15 mouse cellular contexts compared by ENCODE assay signal in the genomic region with DNA sequence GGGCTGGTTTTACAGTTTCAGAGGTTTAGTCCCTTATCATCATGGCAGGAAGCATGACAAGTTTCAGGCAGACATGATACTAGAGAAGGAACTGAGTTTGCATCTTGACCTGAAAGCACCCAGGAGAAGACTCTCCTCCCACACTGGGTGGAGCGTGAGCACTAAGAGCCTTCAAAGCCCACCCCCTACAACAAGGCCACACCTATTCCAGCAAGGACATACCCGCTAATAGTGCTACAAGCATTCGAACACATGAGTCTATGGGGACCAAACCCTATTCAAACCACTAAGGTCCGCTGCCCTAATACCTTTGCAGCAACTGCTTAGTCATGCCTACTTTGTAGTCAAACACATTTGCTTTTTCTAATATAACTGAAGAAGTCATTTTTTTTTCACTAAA.
DNase-seq lines count a peak whose midpoint lies in the region; ATAC-seq and TF ChIP-seq lines count a peak whose summit lies in the region.
"Had no signal": no experiment of that assay in that cellular context is flagged by ENCODE, and none has a peak within 500 bp of the region (broad histone marks: within the 10 kb centered on the region; RNA-seq: fewer than 3 reads in every experiment).

No protein-coding gene starts in this region.

- H3K9ac ChIP-seq in hindbrain, embryonic 11.5 days (ENCODE audit: low read depth, low read length), result no peak overlapping the region
- H3K9ac ChIP-seq in hindbrain, embryonic 15.5 days, result no peak overlapping the region
- H3K9ac ChIP-seq in midbrain, embryonic 13.5 days (replicated peaks), result no peak overlapping the region
- no peak overlapping the region for H3K9ac ChIP-seq in stomach, postnatal 0 days (ENCODE audit: low read length)
- H3K9ac ChIP-seq: limb, embryonic 15.5 days had no signal

- no peaks in the 10 kb centered on the region for H3K27me3 ChIP-seq in hindbrain, embryonic 10.5 days (ENCODE audit: insufficient read depth, poor library complexity, severe bottlenecking)
- no peaks in the 10 kb centered on the region for H3K27me3 ChIP-seq in hindbrain, embryonic 11.5 days (ENCODE audit: control insufficient read depth, insufficient read depth, low read length)
- H3K27me3 ChIP-seq in hindbrain, embryonic 15.5 days, result no peaks in the 10 kb centered on the region
- H3K27me3 ChIP-seq in midbrain, embryonic 13.5 days, result no peaks in the 10 kb centered on the region
- H3K27me3 ChIP-seq in stomach, postnatal 0 days (ENCODE audit: control insufficient read depth, insufficient read depth, low read length), result no peaks in the 10 kb centered on the region
- H3K27me3 ChIP-seq: CH12.LX; limb, embryonic 15.5 days had no signal

- no peak for TF ChIP-seq EP300 in stomach, postnatal 0 days (optimal IDR thresholded peaks at IDR 0.05)

- WGBS in hindbrain, embryonic 10.5 days, result 41% methylated on average over 4 of the region's 4 CpGs
- 45% methylated on average over 4 of the region's 4 CpGs for WGBS in hindbrain, embryonic 11.5 days
- 43% methylated on average over 4 of the region's 4 CpGs for WGBS in hindbrain, embryonic 15.5 days
- 44% methylated on average over 4 of the region's 4 CpGs for WGBS in midbrain, embryonic 13.5 days
- 62% methylated on average over 4 of the region's 4 CpGs for WGBS in stomach, postnatal 0 days

- no peak overlapping the region for H3K27ac ChIP-seq in hindbrain, embryonic 10.5 days
- H3K27ac ChIP-seq in hindbrain, embryonic 11.5 days (ENCODE audit: low read depth, low read length), result no peak overlapping the region
- no peak overlapping the region for H3K27ac ChIP-seq in hindbrain, embryonic 15.5 days (replicated peaks)
- no peak overlapping the region for H3K27ac ChIP-seq in midbrain, embryonic 13.5 days
- H3K27ac ChIP-seq in stomach, postnatal 0 days (replicated peaks), result no peak overlapping the region
- H3K27ac ChIP-seq: left cerebral cortex, adult 2 months; limb, embryonic 15.5 days; macrophage had no signal

- H3K4me3 ChIP-seq in hindbrain, embryonic 10.5 days, result peak overlapping the region; percentile 13; the same call in 1 of the 2 replicates
- H3K4me3 ChIP-seq in hindbrain, embryonic 11.5 days (ENCODE audit: low read depth, low read length), result no peak overlapping the region
- H3K4me3 ChIP-seq in hindbrain, embryonic 15.5 days, result no peak overlapping the region
- H3K4me3 ChIP-seq in midbrain, embryonic 13.5 days (replicated peaks), result no peak overlapping the region
- no peak overlapping the region for H3K4me3 ChIP-seq in stomach, postnatal 0 days (ENCODE audit: low read depth, low read length)
- H3K4me3 ChIP-seq: left cerebral cortex, adult 2 months; limb, embryonic 15.5 days had no signal

- no peak overlapping the region for H3K4me2 ChIP-seq in hindbrain, embryonic 11.5 days (replicated peaks; ENCODE audit: low read depth, low read length)
- peak overlapping the region; percentile 17; the same call in 1 of the 2 replicates for H3K4me2 ChIP-seq in hindbrain, embryonic 15.5 days
- peak overlapping the region; percentile 30 for H3K4me2 ChIP-seq in midbrain, embryonic 13.5 days (replicated peaks)
- no peak overlapping the region for H3K4me2 ChIP-seq in stomach, postnatal 0 days (replicated peaks; ENCODE audit: low read depth)
- H3K4me2 ChIP-seq: limb, embryonic 15.5 days had no signal

- H3K9me3 ChIP-seq in hindbrain, embryonic 10.5 days, result no peaks in the 10 kb centered on the region
- H3K9me3 ChIP-seq in hindbrain, embryonic 11.5 days (ENCODE audit: control insufficient read depth, low read length), result no peaks in the 10 kb centered on the region
- no peaks in the 10 kb centered on the region for H3K9me3 ChIP-seq in hindbrain, embryonic 15.5 days
- no peaks in the 10 kb centered on the region for H3K9me3 ChIP-seq in midbrain, embryonic 13.5 days
- no peaks in the 10 kb centered on the region for H3K9me3 ChIP-seq in stomach, postnatal 0 days (ENCODE audit: control insufficient read depth, low read length)
- H3K9me3 ChIP-seq: limb, embryonic 15.5 days had no signal

- H3K36me3 ChIP-seq in hindbrain, embryonic 10.5 days, result no peaks in the 10 kb centered on the region
- no peaks in the 10 kb centered on the region for H3K36me3 ChIP-seq in hindbrain, embryonic 11.5 days (ENCODE audit: control insufficient read depth, insufficient read depth, low read length)
- no peaks in the 10 kb centered on the region for H3K36me3 ChIP-seq in hindbrain, embryonic 15.5 days
- H3K36me3 ChIP-seq in midbrain, embryonic 13.5 days, result no peaks in the 10 kb centered on the region
- no peaks in the 10 kb centered on the region for H3K36me3 ChIP-seq in stomach, postnatal 0 days (ENCODE audit: control insufficient read depth, insufficient read depth, low read length)
- H3K36me3 ChIP-seq: limb, embryonic 15.5 days had no signal

- TF ChIP-seq CTCF in stomach, postnatal 0 days (IDR thresholded peaks at IDR 0.05; ENCODE audit: low read depth), result no peak

- no peak for DNase-seq in hindbrain, embryonic 10.5 days (ENCODE audit: low spot score)
- DNase-seq in hindbrain, embryonic 11.5 days (ENCODE audit: low spot score), result no peak
- DNase-seq in ZHBTc4 (ENCODE audit: low read depth, low spot score), result peak; percentile 75
- DNase-seq in cerebellum, postnatal 36 days, result no peak
- no peak for DNase-seq in stomach, postnatal 0 days (ENCODE audit: low spot score)
- no peak for DNase-seq in left cerebral cortex, adult 18-20 months (ENCODE audit: low spot score in 2 of 2)
- DNase-seq: adrenal gland, postnatal 14 days; kidney, adult 11 months; thymus, adult 2 months had no signal

- H3K4me1 ChIP-seq in hindbrain, embryonic 10.5 days (replicated peaks), result no peaks in the 10 kb centered on the region
- H3K4me1 ChIP-seq in hindbrain, embryonic 11.5 days (replicated peaks; ENCODE audit: control insufficient read depth, insufficient read depth, low read length), result no peaks in the 10 kb centered on the region
- H3K4me1 ChIP-seq in hindbrain, embryonic 15.5 days (replicated peaks), result no peaks in the 10 kb centered on the region
- no peaks in the 10 kb centered on the region for H3K4me1 ChIP-seq in midbrain, embryonic 13.5 days (replicated peaks)
- no peaks in the 10 kb centered on the region for H3K4me1 ChIP-seq in stomach, postnatal 0 days (replicated peaks; ENCODE audit: control insufficient read depth, insufficient read depth)
- H3K4me1 ChIP-seq: limb, embryonic 15.5 days had no signal

- ATAC-seq in hindbrain, embryonic 11.5 days (ENCODE audit: low FRiP score), result no peak
- ATAC-seq in hindbrain, embryonic 15.5 days (ENCODE audit: low FRiP score, low read depth), result no peak
- ATAC-seq in midbrain, embryonic 13.5 days, result peak; percentile 60; the same call in 1 of the 2 replicates
- ATAC-seq in stomach, postnatal 0 days (ENCODE audit: low FRiP score, low TSS enrichment), result no peak

Comparison
In these comparisons a context has a peak if more than half of its experiments do, and no peak if none do; other contexts are left out.
1. H3K4me2 ChIP-seq: peak in hindbrain, embryonic 15.5 days (single experiment) and midbrain, embryonic 13.5 days (single experiment); none in hindbrain, embryonic 11.5 days (single experiment) and stomach, postnatal 0 days (single experiment).